Comparison of ENCODE assay signal across 23 mouse cellular contexts in the genomic region with DNA sequence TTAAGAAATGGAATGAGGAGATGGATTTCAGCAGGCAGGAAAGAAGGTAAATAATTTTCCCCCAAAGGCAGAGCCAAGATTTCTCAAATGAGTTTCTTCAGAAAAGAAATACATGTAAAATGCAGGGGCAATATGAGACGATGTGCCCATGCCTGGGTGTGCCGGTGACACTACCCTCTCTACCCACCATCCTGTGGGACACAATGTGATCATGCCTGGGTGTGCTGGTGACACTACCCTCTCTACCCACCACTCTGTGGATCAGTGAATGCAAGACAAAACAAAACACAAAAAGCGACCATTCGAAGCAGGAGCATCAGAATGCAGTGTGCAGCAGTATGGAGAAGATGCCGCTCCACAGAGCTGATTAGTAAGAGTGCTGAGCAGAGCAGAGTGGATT.
"Had no signal": no experiment of that assay in that cellular context is flagged by ENCODE, and none has a peak within 500 bp of the region (broad histone marks: within the 10 kb centered on the region; RNA-seq: fewer than 3 reads in every experiment).

No protein-coding gene starts in this region.

- H3K36me3 ChIP-seq: heart, embryonic 10.5 days; heart, embryonic 12.5 days; hindbrain, embryonic 10.5 days; intestine, embryonic 15.5 days; limb, embryonic 10.5 days; limb, embryonic 12.5 days had no signal

- H3K27me3 ChIP-seq: heart, embryonic 12.5 days; intestine, embryonic 15.5 days; limb, embryonic 12.5 days had no signal

- H3K4me2 ChIP-seq: heart, embryonic 12.5 days; intestine, embryonic 15.5 days; limb, embryonic 12.5 days; liver, embryonic 11.5 days had no signal

- H3K9me3 ChIP-seq: heart, embryonic 10.5 days; heart, embryonic 12.5 days; hindbrain, embryonic 10.5 days; intestine, embryonic 15.5 days; limb, embryonic 10.5 days; limb, embryonic 12.5 days had no signal

- H3K9ac ChIP-seq: heart, embryonic 12.5 days; intestine, embryonic 15.5 days; limb, embryonic 12.5 days had no signal

- H3K4me3 ChIP-seq: gastrocnemius, adult 2 months; heart, embryonic 10.5 days; heart, embryonic 12.5 days; hindbrain, embryonic 10.5 days; intestine, embryonic 15.5 days; layer of hippocampus, adult 2 months; left cerebral cortex, adult 2 months; limb, embryonic 10.5 days; limb, embryonic 12.5 days had no signal

- H3K27ac ChIP-seq: gastrocnemius, adult 2 months; heart, embryonic 10.5 days; hindbrain, embryonic 10.5 days; intestine, embryonic 15.5 days; layer of hippocampus, adult 2 months; left cerebral cortex, adult 2 months; limb, embryonic 10.5 days; limb, embryonic 12.5 days had no signal

- H3K4me1 ChIP-seq: heart, embryonic 10.5 days; heart, embryonic 12.5 days; hindbrain, embryonic 10.5 days; intestine, embryonic 15.5 days; limb, embryonic 12.5 days had no signal

- ATAC-seq: inflammation-experienced regulatory T-cells, adult 6 months; intestine, embryonic 15.5 days; intestine, postnatal 0 days had no signal

- DNase-seq: gastrocnemius, adult 2 months; gastrocnemius, postnatal 10 days; gastrocnemius, postnatal 25 days; heart, adult 18-20 months; heart, postnatal 10 days; heart, postnatal 4 days; kidney, adult 18-20 months; kidney, adult 8-10 months; kidney, postnatal 10 days; kidney, postnatal 25 days; kidney, postnatal 4 days; liver had no signal
